Mouse (Mus musculus) ZHBTc4 (cell line): ENCODE measurements around the gene Cphx3.
"Not testable (repeated sequence)": the region's sequence is repeated elsewhere in the genome, so short reads cannot be mapped to it uniquely, and the experiment has no call there.

Experiments used
- DNase-seq: peaks from one replicate; pipeline ENCODE4 v3.0.0-alpha.2; 2011; ENCODE audit warnings: low read depth, low spot score

Cphx3 gene

GRCm38 (mm10) chr14:26173955-26174354 lies 91.9 kb downstream of the Cphx3 start:
- DNase-seq = not testable (repeated sequence)

- not testable (repeated sequence) for DNase-seq
Observed at GRCm38 (mm10) chr14:26175028-26175427, 92.9 kb downstream of the Cphx3 start.

GRCm38 (mm10) chr14:26181660-26182059 lies 99.6 kb downstream of the Cphx3 start:
- DNase-seq = not testable (repeated sequence)

- not testable (repeated sequence) for DNase-seq
Observed at GRCm38 (mm10) chr14:26182380-26182779, 100.3 kb downstream of the Cphx3 start, which contains the start of gene Plac9b. Plac9b (minus strand) TSS chr14:26182480.

- not testable (repeated sequence) for DNase-seq
Observed at GRCm38 (mm10) chr14:26186638-26187037, 104.5 kb downstream of the Cphx3 start.

GRCm38 (mm10) chr14:26188361-26188760 lies 106.3 kb downstream of the Cphx3 start:
- not testable (repeated sequence) for DNase-seq

- not testable (repeated sequence) for DNase-seq
Observed at GRCm38 (mm10) chr14:26197851-26198250, 115.8 kb downstream of the Cphx3 start.

GRCm38 (mm10) chr14:26206197-26206925 lies 124.3 kb downstream of the Cphx3 start:
- DNase-seq = not testable (repeated sequence)

GRCm38 (mm10) chr14:26206926-26207247 lies 124.8 kb downstream of the Cphx3 start, which contains the start of gene Tmem254b:
Tmem254b (minus strand) TSS chr14:26207041.
- not testable (repeated sequence) for DNase-seq

- DNase-seq = not testable (repeated sequence)
Observed at GRCm38 (mm10) chr14:26216233-26217000, 134.3 kb downstream of the Cphx3 start.

GRCm38 (mm10) chr14:26237183-26237582 lies 155.1 kb downstream of the Cphx3 start:
- not testable (repeated sequence) for DNase-seq

GRCm38 (mm10) chr14:26257756-26258617 lies 175.9 kb downstream of the Cphx3 start, which contains the start of gene Duxbl3:
Duxbl3 (plus strand) TSS chr14:26257962.
- not testable (repeated sequence) for DNase-seq

- DNase-seq = not testable (repeated sequence)
Observed at GRCm38 (mm10) chr14:26258729-26259128, 176.6 kb downstream of the Cphx3 start.
